In the genomic region with DNA sequence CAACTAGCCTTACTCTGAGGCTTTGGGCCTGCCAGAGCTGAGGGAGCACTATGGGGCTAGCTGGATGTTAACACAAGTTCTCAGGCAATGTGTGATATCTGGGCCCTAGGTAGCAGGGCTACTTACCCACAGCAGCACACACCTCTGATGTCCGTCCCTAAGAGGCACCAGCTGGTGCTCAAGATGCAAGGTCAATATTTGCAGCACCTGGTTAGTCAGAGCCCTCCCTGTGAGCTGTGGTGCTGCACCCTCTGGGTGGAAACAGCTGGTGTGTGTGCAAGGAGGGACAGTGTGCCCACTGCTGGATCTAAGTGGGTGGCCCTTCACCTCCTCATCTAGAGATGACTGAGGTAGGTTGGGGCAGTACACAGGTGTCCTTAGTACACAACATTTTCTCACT, we compare ENCODE assay signal across 37 mouse cellular contexts. TPM values are rescaled to one million over a fixed set of nuclear protein-coding genes. Genes with fewer than 3 reads are reported as not detected.
DNase-seq lines count a peak whose midpoint lies in the region; ATAC-seq and TF ChIP-seq lines count a peak whose summit lies in the region.
"Had no signal": no experiment of that assay in that cellular context is flagged by ENCODE, and none has a peak within 500 bp of the region (broad histone marks: within the 10 kb centered on the region; RNA-seq: fewer than 3 reads in every experiment).

No protein-coding gene starts in this region.

- no peaks in the 10 kb centered on the region for H3K27me3 ChIP-seq in intestine, postnatal 0 days (replicated peaks; ENCODE audit: control insufficient read depth, insufficient read depth, low read length)
- no peaks in the 10 kb centered on the region; the same call in 1 of the 2 replicates for H3K27me3 ChIP-seq in small intestine, adult 2 months (ENCODE audit: control insufficient read depth, insufficient read depth, low read length)
- H3K27me3 ChIP-seq in midbrain, embryonic 16.5 days (ENCODE audit: control insufficient read depth, insufficient read depth, low read depth, low read length): no peaks in the 10 kb centered on the region
- H3K27me3 ChIP-seq: embryonic facial prominence, embryonic 13.5 days; forebrain, embryonic 15.5 days; heart, embryonic 15.5 days; limb, embryonic 12.5 days; liver, embryonic 12.5 days; neural tube, embryonic 13.5 days; Patski had no signal

- intact Hi-C loops in heart, postnatal 36 days (cut with DNase I): no loop called here

- WGBS in intestine, postnatal 0 days: 43% methylated on average over 1 of the region's 1 CpGs
- 47% methylated on average over 1 of the region's 1 CpGs for WGBS in small intestine, adult 2 months
- WGBS in midbrain, embryonic 16.5 days: 87% methylated on average over 1 of the region's 1 CpGs

- peak; percentile 65; the same call in 1 of the 2 replicates for ATAC-seq in intestine, postnatal 0 days
- ATAC-seq in midbrain, embryonic 16.5 days: no peak
- ATAC-seq: forebrain, embryonic 15.5 days; liver, embryonic 12.5 days; liver, postnatal 0 days; Patski had no signal

- H3K9ac ChIP-seq in intestine, postnatal 0 days (ENCODE audit: low read depth, low read length): no peak overlapping the region
- H3K9ac ChIP-seq in midbrain, embryonic 16.5 days (ENCODE audit: low read depth, low read length): no peak overlapping the region
- H3K9ac ChIP-seq: embryonic facial prominence, embryonic 13.5 days; forebrain, embryonic 15.5 days; heart, embryonic 15.5 days; hindbrain, embryonic 14.5 days; limb, embryonic 12.5 days; liver, embryonic 12.5 days; liver, postnatal 0 days; neural tube, embryonic 13.5 days had no signal

- no peak overlapping the region for H3K27ac ChIP-seq in intestine, postnatal 0 days (ENCODE audit: low read depth, low read length)
- H3K27ac ChIP-seq in small intestine, adult 2 months (ENCODE audit: insufficient read depth, low read depth, low read length): peak overlapping the region; percentile 52
- no peak overlapping the region for H3K27ac ChIP-seq in layer of hippocampus, adult 2 months
- H3K27ac ChIP-seq in midbrain, embryonic 16.5 days (ENCODE audit: low read length): no peak overlapping the region
- H3K27ac ChIP-seq: embryonic facial prominence, embryonic 13.5 days; forebrain, embryonic 10.5 days; forebrain, embryonic 15.5 days; heart, embryonic 10.5 days; heart, embryonic 15.5 days; hindbrain, embryonic 14.5 days; kidney, postnatal 0 days; limb, embryonic 12.5 days; liver, embryonic 12.5 days; neural tube, embryonic 13.5 days had no signal

- H3K4me1 ChIP-seq in intestine, postnatal 0 days (replicated peaks; ENCODE audit: control insufficient read depth, insufficient read depth, low read length): no peaks in the 10 kb centered on the region
- peaks cover 9% of the 10 kb centered on the region for H3K4me1 ChIP-seq in small intestine, adult 2 months (ENCODE audit: control insufficient read depth, insufficient read depth, insufficient read length, low read length)
- H3K4me1 ChIP-seq in midbrain, embryonic 16.5 days (ENCODE audit: control insufficient read depth, insufficient read depth, low read length): no peaks in the 10 kb centered on the region
- H3K4me1 ChIP-seq: forebrain, embryonic 15.5 days; limb, embryonic 12.5 days had no signal

- H3K4me3 ChIP-seq in intestine, postnatal 0 days (ENCODE audit: low read depth, low read length): no peak overlapping the region
- no peak overlapping the region; the same call in 1 of the 2 replicates for H3K4me3 ChIP-seq in small intestine, adult 2 months (ENCODE audit: low read depth, low read length)
- no peak overlapping the region for H3K4me3 ChIP-seq in layer of hippocampus, adult 2 months
- H3K4me3 ChIP-seq in midbrain, embryonic 16.5 days (ENCODE audit: low read depth, low read length): no peak overlapping the region
- H3K4me3 ChIP-seq: embryonic facial prominence, embryonic 13.5 days; forebrain, embryonic 10.5 days; forebrain, embryonic 15.5 days; heart, embryonic 10.5 days; heart, embryonic 15.5 days; limb, embryonic 12.5 days; liver, embryonic 12.5 days; myocyte; neural tube, embryonic 13.5 days had no signal

- TF ChIP-seq CTCF in intestine, postnatal 0 days (IDR thresholded peaks at IDR 0.05; ENCODE audit: low read depth): no peak
- TF ChIP-seq CTCF in small intestine, adult 2 months (IDR thresholded peaks at IDR 0.05; ENCODE audit: extremely low read depth, insufficient read length, insufficient replicate concordance, low read depth, low read length): no peak
- no peak for TF ChIP-seq CTCF in layer of hippocampus, adult 2 months (conservative IDR thresholded peaks at IDR 0.05)

- peak; percentile 39 to 54 for DNase-seq in lung, adult 18-20 months
- no peak for DNase-seq in lung, postnatal 14 days
- DNase-seq in layer of hippocampus, adult 2 months (ENCODE audit: low spot score in 2 of 2): no peak
- DNase-seq in heart, postnatal 36 days: no peak
- DNase-seq: adrenal gland, postnatal 10 days; cerebellum, adult 8-10 months; cerebellum, postnatal 36 days; gastrocnemius, postnatal 25 days; heart, adult 11 months; heart, postnatal 4 days; kidney, adult 2 months; kidney, postnatal 4 days; layer of hippocampus, postnatal 36 days; liver, postnatal 0 days; right cerebral cortex, postnatal 4 days; thymus, adult 18-20 months; thymus, postnatal 25 days had no signal

- no peak overlapping the region for H3K4me2 ChIP-seq in intestine, postnatal 0 days (replicated peaks; ENCODE audit: low read depth)
- no peak overlapping the region for H3K4me2 ChIP-seq in midbrain, embryonic 16.5 days (ENCODE audit: low read length)
- H3K4me2 ChIP-seq: embryonic facial prominence, embryonic 13.5 days; forebrain, embryonic 15.5 days; heart, embryonic 15.5 days; hindbrain, embryonic 14.5 days; limb, embryonic 12.5 days; liver, embryonic 12.5 days; midbrain, embryonic 11.5 days; neural tube, embryonic 13.5 days had no signal

- H3K36me3 ChIP-seq in intestine, postnatal 0 days (ENCODE audit: control insufficient read depth, insufficient read depth): no peaks in the 10 kb centered on the region
- H3K36me3 ChIP-seq in small intestine, adult 2 months (ENCODE audit: control insufficient read depth, insufficient read depth, low read length): no peaks in the 10 kb centered on the region
- H3K36me3 ChIP-seq in midbrain, embryonic 16.5 days (ENCODE audit: control insufficient read depth, insufficient read depth, low read length): no peaks in the 10 kb centered on the region
- H3K36me3 ChIP-seq: embryonic facial prominence, embryonic 13.5 days; forebrain, embryonic 10.5 days; forebrain, embryonic 15.5 days; heart, embryonic 10.5 days; heart, embryonic 15.5 days; limb, embryonic 12.5 days; liver, embryonic 12.5 days; neural tube, embryonic 13.5 days had no signal

- no peaks in the 10 kb centered on the region for H3K9me3 ChIP-seq in intestine, postnatal 0 days (ENCODE audit: control insufficient read depth)
- no peaks in the 10 kb centered on the region for H3K9me3 ChIP-seq in midbrain, embryonic 16.5 days (replicated peaks; ENCODE audit: control insufficient read depth, low read length, poor library complexity, severe bottlenecking)
- H3K9me3 ChIP-seq: embryonic facial prominence, embryonic 13.5 days; forebrain, embryonic 10.5 days; forebrain, embryonic 15.5 days; heart, embryonic 10.5 days; heart, embryonic 15.5 days; limb, embryonic 12.5 days; liver, embryonic 12.5 days; neural tube, embryonic 13.5 days had no signal

- TF ChIP-seq POLR2A in small intestine, adult 2 months (IDR thresholded peaks at IDR 0.05; ENCODE audit: low read depth, low read length): no peak

RNA-seq across cellular contexts. Expression of gene Capn9, which starts 0.8 kb away (rescaled TPM):
- polyA plus RNA-seq in intestine, postnatal 0 days (2015; fragmentation: Nextera tagmentation; extraction: Ambion mirVana): 2.0 and 2.7 TPM in 2 replicates
- 8.2 and 11.4 TPM in 2 replicates for polyA plus RNA-seq in small intestine, adult 2 months (2012; rRNA removed)
- under 1 TPM; 0.34 to 0.79 TPM for total RNA-seq in layer of hippocampus, adult 2 months (2021)
- not detected for total RNA-seq in heart, postnatal 36 days (2021)
- 0.17 and 0.20 TPM in 2 replicates for polyA plus RNA-seq in midbrain, embryonic 16.5 days (2015; fragmentation: Nextera tagmentation; extraction: Ambion mirVana)
- total RNA-seq: gastrocnemius, adult 18-20 months; gastrocnemius, postnatal 25 days; left cerebral cortex, postnatal 14 days; megakaryocyte, adult 5-6 weeks; MEL had no signal
- polyA plus RNA-seq: forebrain, embryonic 10.5 days; heart, embryonic 10.5 days; kidney, adult 2 months; limb, embryonic 12.5 days; liver, postnatal 0 days; midbrain, embryonic 11.5 days; Patski had no signal

RNA-seq across cellular contexts. Expression of gene Agt, which starts 7.2 kb away (rescaled TPM):
- polyA plus RNA-seq in intestine, postnatal 0 days (2015; fragmentation: Nextera tagmentation; extraction: Ambion mirVana): 11.3 and 11.8 TPM in 2 replicates
- 10.7 and 36.2 TPM in 2 replicates for polyA plus RNA-seq in small intestine, adult 2 months (2012; rRNA removed)
- total RNA-seq in layer of hippocampus, adult 2 months (2021): 10 to 100 TPM; 29.9 to 33.9 TPM
- total RNA-seq in heart, postnatal 36 days (2021): 10 to 100 TPM in 1 of 2 experiments, 1 to 10 TPM in 1; 6.4 to 11.8 TPM
- 1.5 and 10.1 TPM in 2 replicates for polyA plus RNA-seq in midbrain, embryonic 16.5 days (2015; fragmentation: Nextera tagmentation; extraction: Ambion mirVana)
- total RNA-seq: MEL had no signal
- polyA plus RNA-seq: forebrain, embryonic 10.5 days; limb, embryonic 12.5 days; midbrain, embryonic 11.5 days had no signal

RNA-seq across cellular contexts. Expression of gene Cog2, which starts 56.2 kb away (rescaled TPM):
- 19.5 and 20.6 TPM in 2 replicates for polyA plus RNA-seq in intestine, postnatal 0 days (2015; fragmentation: Nextera tagmentation; extraction: Ambion mirVana)
- polyA plus RNA-seq in small intestine, adult 2 months (2012; rRNA removed): 8.3 and 14.7 TPM in 2 replicates
- total RNA-seq in layer of hippocampus, adult 2 months (2021): 10 to 100 TPM; 45.3 to 49.0 TPM
- total RNA-seq in heart, postnatal 36 days (2021): 10 to 100 TPM; 19.5 to 25.1 TPM
- 33.0 and 34.5 TPM in 2 replicates for polyA plus RNA-seq in midbrain, embryonic 16.5 days (2015; fragmentation: Nextera tagmentation; extraction: Ambion mirVana)

Comparison
In these comparisons a context has a peak if more than half of its experiments do, and no peak if none do; other contexts are left out.
1. DNase-seq: peak in lung, adult 18-20 months (2 of 2); none in lung, postnatal 14 days (single experiment), layer of hippocampus, adult 2 months (0 of 2) and heart, postnatal 36 days (0 of 2).